Mouse (Mus musculus) testis, adult 2 months (tissue): ENCODE data around the gene Dgkz.
A peak's percentile ranks its signal among the peaks of the same experiment; 100 is the strongest.

Experiments used
- CTCF ChIP-seq: fragments of 200-500 bp; IDR thresholded peaks from 2 replicates; pipeline ENCODE4 v1.5.1; 2012; ENCODE audit warnings: low read depth, mild to moderate bottlenecking, inconsistent platforms, low read length, moderate library complexity; ENCODE audit not compliant: control insufficient read depth, insufficient read depth, insufficient replicate concordance
- POLR2A ChIP-seq: fragments of 200-500 bp; IDR thresholded peaks from 2 replicates; pipeline ENCODE4 v1.6.1; 2012; ENCODE audit warnings: low read depth, mild to moderate bottlenecking, inconsistent platforms, low read length, moderate library complexity; ENCODE audit not compliant: control insufficient read depth

- TF ChIP-seq POLR2A: no peak
- TF ChIP-seq CTCF: peak; percentile 30; the same call in 1 of the 2 replicates
Observed at GRCm38 (mm10) chr2:91942356-91942755, 33.3 kb downstream of the Dgkz start.
